Mouse (Mus musculus) ES-E14 (cell line): ENCODE results near the gene Ptpn7. TPM values are rescaled to one million over a fixed set of nuclear protein-coding genes. Genes with fewer than 3 reads are reported as not detected.

ENCODE experiments used
- DNase-seq: peaks from one replicate; pipeline ENCODE4 v3.0.0-alpha.2; 2013; ENCODE audit warnings: low read depth, low spot score
- H3K27ac ChIP-seq: 2 replicates; pipeline ENCODE4 v1.5.1; 2012; ENCODE audit warnings: low read depth, mild to moderate bottlenecking, low read length, moderate library complexity, mixed read lengths; ENCODE audit not compliant: poor library complexity, insufficient read depth, severe bottlenecking
- H3K36me3 ChIP-seq: 2 replicates; pipeline ENCODE4 v1.6.1; 2012; ENCODE audit warnings: mild to moderate bottlenecking, low read length, moderate library complexity, mixed read lengths; ENCODE audit not compliant: control insufficient read depth, poor library complexity, insufficient read depth, severe bottlenecking
- H3K4me1 ChIP-seq, 2 experiments: fragments of 150-350 bp in 1 of 2; sonication (generic) in 1 of 2; 2 replicates each; pipeline ENCODE4 v1.6.1; 2012; ENCODE audit warnings: low read length in 2 of 2, mild to moderate bottlenecking in 1 of 2, mixed read lengths in 1 of 2; ENCODE audit not compliant: control insufficient read depth in 2 of 2, insufficient read depth in 2 of 2, poor library complexity in 1 of 2
- H3K4me3 ChIP-seq, 2 experiments: fragments of 150-350 bp in 1 of 2; sonication (generic) in 1 of 2; 2 replicates each; pipeline ENCODE4 v1.5.1; 2012; ENCODE audit warnings: low read length in 2 of 2, low read depth in 1 of 2, mild to moderate bottlenecking in 1 of 2, mixed read lengths in 1 of 2; ENCODE audit not compliant: insufficient read depth in 1 of 2, poor library complexity in 1 of 2, severe bottlenecking in 1 of 2
- H3K9ac ChIP-seq: 2 replicates; pipeline ENCODE4 v1.6.1; 2012; ENCODE audit warnings: low read depth, mild to moderate bottlenecking, low read length, mixed read lengths; ENCODE audit not compliant: poor library complexity, insufficient read depth, severe bottlenecking
- H3K9me3 ChIP-seq: fragments of 150-350 bp; sonication (generic); 2 replicates; pipeline ENCODE4 v1.6.1; 2012; ENCODE audit warnings: low read depth, mild to moderate bottlenecking, low read length; ENCODE audit not compliant: control insufficient read depth, insufficient read depth
- CHD2 ChIP-seq: IDR thresholded peaks from 2 replicates; pipeline ENCODE4 v1.6.1; 2014; ENCODE audit warnings: mild to moderate bottlenecking, low read depth, low read length, inconsistent platforms
- HCFC1 ChIP-seq: IDR thresholded peaks from 2 replicates; pipeline ENCODE4 v1.6.1; 2012; ENCODE audit warnings: low read length, inconsistent platforms, borderline replicate concordance; ENCODE audit not compliant: insufficient read depth
- MAFK ChIP-seq: IDR thresholded peaks from 2 replicates; pipeline ENCODE4 v1.6.1; 2014; ENCODE audit warnings: mild to moderate bottlenecking, low read depth, low read length, inconsistent platforms; ENCODE audit not compliant: insufficient read depth
- ZC3H11A ChIP-seq: IDR thresholded peaks from 2 replicates; pipeline ENCODE4 v1.6.1; 2012; ENCODE audit warnings: low read depth, mild to moderate bottlenecking, inconsistent platforms, low read length, borderline replicate concordance
- ZNF384 ChIP-seq: IDR thresholded peaks from 2 replicates; pipeline ENCODE4 v1.6.1; 2012; ENCODE audit warnings: low read depth, low read length, inconsistent platforms
- in situ Hi-C, 2 experiments: fragments of 600-800 bp; cut with MboI; formaldehyde crosslinking; loops; one replicate each; pipeline ENCODE4 v1.15.1; 2025; ENCODE audit warnings: low sequenced_read_pairs in 2 of 2, inconsistent platforms in 1 of 2; ENCODE audit not compliant: unreplicated experiment in 2 of 2
- total RNA-seq: library from RNA; depleted of rRNA; stranded (reverse); fragments of 300-350 nt; gene quantifications from 2 replicates; pipeline ENCODE4 v1.2.3, GENCODE M21; 2012

The Ptpn7 gene
- total RNA-seq, 1 experiment, result 1.1 TPM

GRCm38 (mm10) chr1:135175176-135175575 is 42.7 kb downstream of the Ptpn7 start:
- in situ Hi-C loops, result loop anchor here in 1 of 2 experiments (10.0 kb wide), 1 partner anchor 90 kb away; no protein-coding TSS in a partner anchor
- Histone ChIP-seq H3K27ac (no peak overlapping the region), H3K36me3 (no peaks in the 10 kb centered on the region), H3K4me1 (peaks cover under 1 to 19% of the 10 kb centered on the region in 2 experiments; a peak in 2 of 4 replicates), H3K4me3 (no peak overlapping the region), H3K9ac (no peak overlapping the region), H3K9me3 (no peaks in the 10 kb centered on the region)
- no peak for TF ChIP-seq CHD2
- TF ChIP-seq MAFK, result no peak
- TF ChIP-seq HCFC1, result no peak
- TF ChIP-seq ZNF384, result 0 out of 2 replicates have a peak, but pooled peaks have one; percentile 21
- no peak for TF ChIP-seq ZC3H11A
- no peak for DNase-seq

- H3K36me3 ChIP-seq, result no peaks in the 10 kb centered on the region
- H3K9ac ChIP-seq, result 0 out of 2 replicates have a peak overlapping the region, but pooled peaks have one; percentile 26
- no peak overlapping the region for H3K4me3 ChIP-seq
- H3K27ac ChIP-seq, result no peak overlapping the region; the same call in 1 of the 2 replicates
- no peak for TF ChIP-seq HCFC1
- TF ChIP-seq MAFK, result no peak
- no peak for TF ChIP-seq ZC3H11A
- TF ChIP-seq CHD2, result no peak
- TF ChIP-seq ZNF384, result no peak
- in situ Hi-C loops, result loop anchor here in 1 of 2 experiments (10.0 kb wide), 1 partner anchor 87 kb away; no protein-coding TSS in a partner anchor
- peaks cover 0 to 21% of the 10 kb centered on the region in 2 experiments; a peak in 2 of 4 replicates for H3K4me1 ChIP-seq
- no peaks in the 10 kb centered on the region for H3K9me3 ChIP-seq
- DNase-seq, result no peak
Observed at GRCm38 (mm10) chr1:135177724-135178123, 45.2 kb downstream of the Ptpn7 start.

- TF ChIP-seq MAFK, result peak; percentile 59
- no peak for TF ChIP-seq HCFC1
- no peak overlapping the region for H3K9ac ChIP-seq
- in situ Hi-C loops, result loop anchor here in 1 of 2 experiments (10.0 kb wide), 1 partner anchor 86 kb away; no protein-coding TSS in a partner anchor
- no peaks in the 10 kb centered on the region for H3K36me3 ChIP-seq
- H3K27ac ChIP-seq, result no peak overlapping the region
- no peak for DNase-seq
- H3K4me3 ChIP-seq, result no peak overlapping the region
- peaks cover 2 to 30% of the 10 kb centered on the region in 2 experiments; a peak in 3 of 4 replicates for H3K4me1 ChIP-seq
- no peaks in the 10 kb centered on the region for H3K9me3 ChIP-seq
Observed at GRCm38 (mm10) chr1:135178863-135179262, 46.4 kb downstream of the Ptpn7 start.

GRCm38 (mm10) chr1:135180830-135181229 is 48.3 kb downstream of the Ptpn7 start:
- no peak for DNase-seq
- Histone ChIP-seq H3K36me3 (no peaks in the 10 kb centered on the region), H3K27ac (no peak overlapping the region), H3K4me3 (no peak overlapping the region), H3K9ac (no peak overlapping the region), H3K4me1 (peaks cover 2 to 37% of the 10 kb centered on the region in 2 experiments; a peak in 3 of 4 replicates), H3K9me3 (no peaks in the 10 kb centered on the region)
- TF ChIP-seq MAFK (no peak), HCFC1 (no peak), ZC3H11A (no peak), CHD2 (no peak), ZNF384 (no peak)
- in situ Hi-C loops, result no loop called here
